Mouse (Mus musculus): ENCODE results near the gene Ppp1r14b.
A peak's percentile ranks its signal among the peaks of the same experiment; 100 is the strongest.

Ppp1r14b gene

GRCm38 (mm10) chr19:6943709-6944108, 31.1 kb upstream of the Ppp1r14b start:
- no peak for DNase-seq

- no peak for DNase-seq
Observed at GRCm38 (mm10) chr19:6947742-6948141, 27.0 kb upstream of the Ppp1r14b start.

GRCm38 (mm10) chr19:6948186-6948585, 26.6 kb upstream of the Ppp1r14b start:
- DNase-seq: no peak

GRCm38 (mm10) chr19:6949532-6949931, 25.2 kb upstream of the Ppp1r14b start:
- DNase-seq: no peak

GRCm38 (mm10) chr19:6949951-6950350, 24.8 kb upstream of the Ppp1r14b start:
- DNase-seq: no peak

GRCm38 (mm10) chr19:6950613-6951153, 24.1 kb upstream of the Ppp1r14b start:
- DNase-seq: peak; percentile 41 to 57

GRCm38 (mm10) chr19:6951381-6951968, 23.3 kb upstream of the Ppp1r14b start:
- peak; percentile 84 to 85 for DNase-seq

- peak; percentile 51 to 66 for DNase-seq
Observed at GRCm38 (mm10) chr19:6951994-6952711, 22.6 kb upstream of the Ppp1r14b start.

GRCm38 (mm10) chr19:6952712-6953037, 22.1 kb upstream of the Ppp1r14b start:
- peak; percentile 28 to 55 for DNase-seq

GRCm38 (mm10) chr19:6954046-6954445, 20.7 kb upstream of the Ppp1r14b start:
- peak; percentile 33 to 52 for DNase-seq

GRCm38 (mm10) chr19:6955424-6955823, 19.3 kb upstream of the Ppp1r14b start:
- DNase-seq: no peak

GRCm38 (mm10) chr19:6956461-6956860, 18.3 kb upstream of the Ppp1r14b start:
- no peak for DNase-seq

- DNase-seq: peak; percentile 40 to 58
Observed at GRCm38 (mm10) chr19:6968491-6969271, 6.1 kb upstream of the Ppp1r14b start.

GRCm38 (mm10) chr19:6969291-6969664, 5.5 kb upstream of the Ppp1r14b start:
- no peak for DNase-seq

- peak; percentile 71 to 74 for DNase-seq
Observed at GRCm38 (mm10) chr19:6969665-6970381, 4.9 kb upstream of the Ppp1r14b start.

- DNase-seq: no peak
Observed at GRCm38 (mm10) chr19:6970460-6971085, 4.2 kb upstream of the Ppp1r14b start.

- no peak for DNase-seq
Observed at GRCm38 (mm10) chr19:6971644-6972043, 3.1 kb upstream of the Ppp1r14b start.

GRCm38 (mm10) chr19:6972247-6972917, 2.4 kb upstream of the Ppp1r14b start:
- no peak for DNase-seq

GRCm38 (mm10) chr19:6973581-6974190, 1.1 kb upstream of the Ppp1r14b start:
- no peak for DNase-seq

- DNase-seq: peak; percentile 85 to 94
Observed at GRCm38 (mm10) chr19:6975537-6976521, 1.1 kb downstream of the Ppp1r14b start, which contains the start of gene Plcb3. Gene Plcb3 (minus strand): TSS chr19:6976470.
